Mouse (Mus musculus): ENCODE measurements at regions not wholly inside any gene's neighbourhood (a gene's known extent, or its start where the extent isn't known, plus 50 kb on each side); places are given as distances from the start of the nearest gene placed in this dataset.

DNA sequence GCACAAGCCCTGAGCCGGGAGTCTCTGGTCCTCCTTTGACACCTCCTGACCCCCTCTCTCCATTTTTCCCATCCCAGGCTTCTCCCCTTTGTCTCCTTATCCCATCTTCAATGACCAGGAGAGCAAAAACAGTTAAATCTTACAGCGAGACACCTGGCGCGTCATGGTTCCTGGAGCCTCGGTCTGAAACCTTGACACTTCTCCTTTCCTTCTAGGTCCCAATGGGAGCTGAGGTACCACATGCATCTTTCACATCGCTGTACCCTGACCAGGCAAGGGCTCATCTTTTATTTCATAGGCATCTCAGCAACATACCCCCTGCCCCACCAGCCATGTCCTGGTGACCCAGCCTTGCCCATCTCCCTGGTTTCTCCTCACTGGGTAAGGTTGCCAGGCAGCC, 58.7 kb upstream of the Tmem189 start:
- Histone ChIP-seq H3K4me1 (ENCODE audit: control insufficient read depth in 2 of 2, insufficient read depth in 2 of 2, low read length in 2 of 2, poor library complexity in 1 of 2) (peaks cover 0 to 16% of the 10 kb centered on the region in 2 experiments; a peak in 2 of 4 replicates), H3K4me3 (ENCODE audit: insufficient read depth in 1 of 2, low read depth in 1 of 2, low read length in 2 of 2, poor library complexity in 1 of 2, severe bottlenecking in 1 of 2) (no peak overlapping the region), H3K36me3 (ENCODE audit: control insufficient read depth, insufficient read depth, low read length, poor library complexity, severe bottlenecking) (no peaks in the 10 kb centered on the region), H3K27ac (ENCODE audit: insufficient read depth, low read depth, low read length, poor library complexity, severe bottlenecking) (no peak overlapping the region), H3K9me3 (ENCODE audit: control insufficient read depth, insufficient read depth, low read depth, low read length) (no peaks in the 10 kb centered on the region), H3K9ac (ENCODE audit: insufficient read depth, low read depth, low read length, poor library complexity, severe bottlenecking) (no peak overlapping the region)
- no peak for DNase-seq (ENCODE audit: low read depth, low spot score)
- no peak for TF ChIP-seq HCFC1 (IDR thresholded peaks at IDR 0.05; ENCODE audit: borderline replicate concordance, insufficient read depth, low read length)
- in situ Hi-C loops (cut with MboI; ENCODE audit: low sequenced_read_pairs in 2 of 2, unreplicated experiment in 2 of 2) = no loop called here

DNA sequence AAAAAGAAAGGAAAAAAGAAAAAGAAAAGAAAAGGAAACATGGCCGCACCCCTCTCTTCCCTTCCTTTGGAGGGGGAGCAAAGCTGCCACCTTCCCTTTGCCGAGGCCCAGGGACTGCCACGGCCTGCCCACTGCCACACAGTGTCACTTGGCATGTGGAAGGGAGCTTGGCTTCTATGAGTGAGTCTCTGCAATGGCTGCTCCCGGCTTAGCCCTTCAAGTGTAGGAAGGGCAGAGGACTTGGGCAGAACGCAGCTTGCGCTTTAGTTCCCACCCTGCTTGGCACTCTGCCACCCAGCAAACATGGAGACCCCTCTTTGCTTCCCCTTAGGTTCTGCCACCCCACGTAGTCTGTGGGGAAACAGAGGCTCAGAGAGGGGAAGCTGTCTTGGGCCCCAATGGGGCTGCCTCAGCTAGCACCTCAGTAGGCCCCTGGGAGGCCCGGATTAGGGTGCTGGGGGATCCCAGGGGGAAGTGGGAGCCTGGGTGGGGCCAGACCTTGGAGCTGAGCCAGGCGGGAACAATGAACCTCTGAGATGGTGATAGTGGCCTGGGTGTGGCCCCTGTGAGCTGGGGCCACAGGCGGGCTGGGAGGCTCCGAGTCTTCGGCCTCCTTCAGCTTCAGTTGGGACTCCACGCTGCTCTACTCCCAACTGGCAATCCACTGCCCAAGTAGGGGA, 57.7 kb upstream of the Tmem189 start:
- DNase-seq (ENCODE audit: low read depth, low spot score) = no peak
- Histone ChIP-seq H3K9me3 (ENCODE audit: control insufficient read depth, insufficient read depth, low read depth, low read length) (no peaks in the 10 kb centered on the region), H3K4me3 (ENCODE audit: insufficient read depth in 1 of 2, low read depth in 1 of 2, low read length in 2 of 2, poor library complexity in 1 of 2, severe bottlenecking in 1 of 2) (no peak overlapping the region), H3K27ac (ENCODE audit: insufficient read depth, low read depth, low read length, poor library complexity, severe bottlenecking) (no peak overlapping the region), H3K9ac (ENCODE audit: insufficient read depth, low read depth, low read length, poor library complexity, severe bottlenecking) (no peak overlapping the region), H3K4me1 (ENCODE audit: control insufficient read depth in 2 of 2, insufficient read depth in 2 of 2, low read length in 2 of 2, poor library complexity in 1 of 2) (peaks cover 0 to 16% of the 10 kb centered on the region in 2 experiments; a peak in 2 of 4 replicates), H3K36me3 (ENCODE audit: control insufficient read depth, insufficient read depth, low read length, poor library complexity, severe bottlenecking) (no peaks in the 10 kb centered on the region)
- in situ Hi-C loops (cut with MboI; ENCODE audit: low sequenced_read_pairs in 2 of 2, unreplicated experiment in 2 of 2) = no loop called here
- TF ChIP-seq CHD2 (IDR thresholded peaks at IDR 0.05; ENCODE audit: low read depth, low read length) = no peak

DNA sequence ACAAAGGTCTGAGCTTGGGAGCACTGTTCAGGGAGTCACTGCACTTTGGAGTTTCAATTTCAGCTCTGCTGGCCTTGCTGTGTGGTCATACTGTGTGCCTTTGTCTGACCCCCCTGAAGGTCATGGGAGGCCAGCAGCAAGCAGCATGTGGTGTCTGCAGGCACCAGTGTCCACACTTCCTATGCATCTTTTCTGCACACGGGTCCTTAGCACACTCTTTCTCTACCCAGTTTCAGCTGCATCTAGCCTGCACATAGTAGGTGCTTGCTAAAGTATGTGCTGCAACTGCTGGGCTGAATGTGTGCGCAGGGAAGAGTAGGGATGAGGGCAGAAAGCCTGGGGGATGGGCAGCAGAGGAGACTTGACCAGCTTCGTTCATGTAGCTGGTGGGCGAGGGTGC, 56.7 kb upstream of the Tmem189 start:
- no peak overlapping the region for H3K27ac ChIP-seq (ENCODE audit: insufficient read depth, low read depth, low read length, poor library complexity, severe bottlenecking)
- in situ Hi-C loops (cut with MboI; ENCODE audit: low sequenced_read_pairs in 2 of 2, unreplicated experiment in 2 of 2) = no loop called here

DNA sequence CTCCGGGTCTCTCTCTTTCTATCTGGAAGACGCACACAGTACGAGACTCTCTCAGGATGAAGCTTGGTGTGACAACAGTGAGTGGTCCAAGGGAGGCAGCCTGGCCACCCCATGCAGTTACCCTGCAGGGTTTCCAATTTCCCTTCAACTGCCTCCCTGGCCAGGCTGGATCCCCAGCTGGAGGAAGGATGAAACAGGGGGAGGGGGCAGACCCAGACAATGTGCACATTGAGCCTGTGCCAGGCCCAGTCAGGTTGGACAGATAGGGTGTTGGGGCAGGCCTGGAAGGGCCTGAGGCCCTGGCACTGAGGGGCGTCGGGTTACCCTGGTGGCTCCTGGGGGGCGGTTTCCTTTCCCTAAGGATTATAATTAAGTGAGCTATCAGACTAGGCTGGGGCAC, 55.8 kb upstream of the Tmem189 start:
- no peak overlapping the region for H3K9ac ChIP-seq (ENCODE audit: insufficient read depth, low read depth, low read length, poor library complexity, severe bottlenecking)
- H3K4me3 ChIP-seq (ENCODE audit: insufficient read depth in 1 of 2, low read depth in 1 of 2, low read length in 2 of 2, poor library complexity in 1 of 2, severe bottlenecking in 1 of 2) = no peak overlapping the region
- no peak for TF ChIP-seq HCFC1 (IDR thresholded peaks at IDR 0.05; ENCODE audit: borderline replicate concordance, insufficient read depth, low read length)
- no peaks in the 10 kb centered on the region for H3K36me3 ChIP-seq (ENCODE audit: control insufficient read depth, insufficient read depth, low read length, poor library complexity, severe bottlenecking)
- in situ Hi-C loops (cut with MboI; ENCODE audit: low sequenced_read_pairs in 2 of 2, unreplicated experiment in 2 of 2) = no loop called here
- H3K4me1 ChIP-seq (ENCODE audit: control insufficient read depth in 2 of 2, insufficient read depth in 2 of 2, low read length in 2 of 2, poor library complexity in 1 of 2) = peaks cover 0 to 16% of the 10 kb centered on the region in 2 experiments; a peak in 2 of 4 replicates
- no peak for DNase-seq (ENCODE audit: low read depth, low spot score)
- H3K9me3 ChIP-seq (ENCODE audit: control insufficient read depth, insufficient read depth, low read depth, low read length) = no peaks in the 10 kb centered on the region
- no peak overlapping the region for H3K27ac ChIP-seq (ENCODE audit: insufficient read depth, low read depth, low read length, poor library complexity, severe bottlenecking)

More for the DNA sequence above, 56.7 kb upstream of the Tmem189 start:
- TF ChIP-seq ZC3H11A (IDR thresholded peaks at IDR 0.05; ENCODE audit: borderline replicate concordance, low read depth, low read length) = no peak
- no peak for TF ChIP-seq HCFC1 (IDR thresholded peaks at IDR 0.05; ENCODE audit: borderline replicate concordance, insufficient read depth, low read length)
- no peak for TF ChIP-seq MAFK (IDR thresholded peaks at IDR 0.05; ENCODE audit: insufficient read depth, low read depth, low read length)
- TF ChIP-seq CHD2 (IDR thresholded peaks at IDR 0.05; ENCODE audit: low read depth, low read length) = no peak
- no peak for TF ChIP-seq ZNF384 (IDR thresholded peaks at IDR 0.05; ENCODE audit: low read depth, low read length)
- Histone ChIP-seq H3K4me1 (ENCODE audit: control insufficient read depth in 2 of 2, insufficient read depth in 2 of 2, low read length in 2 of 2, poor library complexity in 1 of 2) (peaks cover 0 to 16% of the 10 kb centered on the region in 2 experiments; a peak in 2 of 4 replicates), H3K36me3 (ENCODE audit: control insufficient read depth, insufficient read depth, low read length, poor library complexity, severe bottlenecking) (no peaks in the 10 kb centered on the region), H3K9ac (ENCODE audit: insufficient read depth, low read depth, low read length, poor library complexity, severe bottlenecking) (no peak overlapping the region), H3K9me3 (ENCODE audit: control insufficient read depth, insufficient read depth, low read depth, low read length) (no peaks in the 10 kb centered on the region), H3K4me3 (ENCODE audit: insufficient read depth in 1 of 2, low read depth in 1 of 2, low read length in 2 of 2, poor library complexity in 1 of 2, severe bottlenecking in 1 of 2) (no peak overlapping the region)
- DNase-seq (ENCODE audit: low read depth, low spot score) = no peak

DNA sequence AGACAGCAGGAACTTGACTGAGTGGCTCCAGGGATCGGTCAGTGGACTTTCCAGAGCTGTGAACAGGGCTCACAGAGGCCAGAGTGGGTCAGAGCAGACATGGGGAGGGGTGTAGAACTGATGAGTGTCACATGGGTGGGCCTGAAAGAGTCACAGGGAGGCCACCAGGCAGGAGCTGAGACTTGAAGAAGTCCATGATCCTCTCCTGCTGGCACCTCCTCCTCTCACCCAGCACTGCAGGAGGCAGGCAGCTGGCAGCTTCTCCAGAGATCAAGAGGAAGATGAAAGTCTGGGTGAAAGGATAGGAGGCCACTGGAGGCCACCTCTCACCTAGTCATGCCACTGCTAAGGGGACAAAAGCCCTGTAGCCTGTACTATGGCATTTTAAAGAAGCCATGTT, 54.5 kb upstream of the Tmem189 start:
- H3K4me1 ChIP-seq (ENCODE audit: control insufficient read depth in 2 of 2, insufficient read depth in 2 of 2, low read length in 2 of 2, poor library complexity in 1 of 2) = peaks cover 0 to 16% of the 10 kb centered on the region in 2 experiments; a peak in 2 of 4 replicates
- H3K36me3 ChIP-seq (ENCODE audit: control insufficient read depth, insufficient read depth, low read length, poor library complexity, severe bottlenecking) = no peaks in the 10 kb centered on the region
- H3K27ac ChIP-seq (ENCODE audit: insufficient read depth, low read depth, low read length, poor library complexity, severe bottlenecking) = no peak overlapping the region
- in situ Hi-C loops (cut with MboI; ENCODE audit: low sequenced_read_pairs in 2 of 2, unreplicated experiment in 2 of 2) = no loop called here
- no peaks in the 10 kb centered on the region for H3K9me3 ChIP-seq (ENCODE audit: control insufficient read depth, insufficient read depth, low read depth, low read length)
- H3K9ac ChIP-seq (ENCODE audit: insufficient read depth, low read depth, low read length, poor library complexity, severe bottlenecking) = no peak overlapping the region
- DNase-seq (ENCODE audit: low read depth, low spot score) = no peak
- no peak overlapping the region for H3K4me3 ChIP-seq (ENCODE audit: insufficient read depth in 1 of 2, low read depth in 1 of 2, low read length in 2 of 2, poor library complexity in 1 of 2, severe bottlenecking in 1 of 2)
- TF ChIP-seq ZNF384 (IDR thresholded peaks at IDR 0.05; ENCODE audit: low read depth, low read length) = no peak

Measured in ES-E14 (cell line).